Mouse (Mus musculus) retina, embryonic 14.5 days (tissue): ENCODE measurements around the gene Slc6a17.

Source experiments
- DNase-seq: peaks from one replicate; pipeline ENCODE4 v3.0.0-alpha.2; 2015; ENCODE audit warnings: low spot score

Slc6a17 gene

DNA sequence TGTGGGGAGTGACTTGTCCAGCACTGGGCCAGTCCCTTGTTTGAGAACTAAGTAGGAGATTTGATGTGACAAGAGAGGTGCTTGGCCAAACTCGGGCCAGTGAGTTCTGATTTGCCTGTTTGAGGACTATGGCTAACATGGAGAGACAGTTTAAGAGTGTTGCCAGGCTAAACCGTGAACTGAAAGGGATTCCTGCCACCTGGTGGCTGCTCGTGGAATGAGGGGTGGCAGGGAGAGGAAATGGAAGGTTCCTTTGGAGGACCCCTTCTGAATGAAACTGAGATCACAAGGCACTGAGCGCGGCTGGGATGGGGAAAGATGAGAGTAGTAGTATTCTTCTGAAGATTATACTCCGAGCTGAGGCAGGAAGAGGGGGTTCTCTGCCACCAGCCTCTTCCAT is 51.2 kb downstream of the Slc6a17 start:
- DNase-seq = peak; percentile 89

DNA sequence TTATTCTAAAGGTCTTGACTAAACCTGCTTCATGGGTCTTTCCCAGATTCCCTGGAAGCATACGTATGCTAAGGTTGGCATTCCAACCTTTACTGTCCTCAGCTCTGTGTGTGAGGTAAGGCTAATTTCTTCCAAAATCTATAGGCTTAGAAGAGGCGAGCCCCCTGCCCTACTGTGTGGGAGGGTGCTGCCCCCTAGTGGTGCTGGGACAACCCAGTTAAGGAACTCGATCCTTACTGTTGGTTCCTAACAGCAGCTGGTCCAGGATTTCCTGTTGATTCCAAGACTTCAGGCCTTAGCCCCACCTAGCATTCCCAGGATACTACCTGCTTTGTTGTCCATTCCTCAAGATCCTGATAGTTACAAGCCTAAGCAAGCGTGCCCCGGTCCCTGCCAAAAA is 55.7 kb downstream of the Slc6a17 start:
- peak; percentile 84 for DNase-seq

DNA sequence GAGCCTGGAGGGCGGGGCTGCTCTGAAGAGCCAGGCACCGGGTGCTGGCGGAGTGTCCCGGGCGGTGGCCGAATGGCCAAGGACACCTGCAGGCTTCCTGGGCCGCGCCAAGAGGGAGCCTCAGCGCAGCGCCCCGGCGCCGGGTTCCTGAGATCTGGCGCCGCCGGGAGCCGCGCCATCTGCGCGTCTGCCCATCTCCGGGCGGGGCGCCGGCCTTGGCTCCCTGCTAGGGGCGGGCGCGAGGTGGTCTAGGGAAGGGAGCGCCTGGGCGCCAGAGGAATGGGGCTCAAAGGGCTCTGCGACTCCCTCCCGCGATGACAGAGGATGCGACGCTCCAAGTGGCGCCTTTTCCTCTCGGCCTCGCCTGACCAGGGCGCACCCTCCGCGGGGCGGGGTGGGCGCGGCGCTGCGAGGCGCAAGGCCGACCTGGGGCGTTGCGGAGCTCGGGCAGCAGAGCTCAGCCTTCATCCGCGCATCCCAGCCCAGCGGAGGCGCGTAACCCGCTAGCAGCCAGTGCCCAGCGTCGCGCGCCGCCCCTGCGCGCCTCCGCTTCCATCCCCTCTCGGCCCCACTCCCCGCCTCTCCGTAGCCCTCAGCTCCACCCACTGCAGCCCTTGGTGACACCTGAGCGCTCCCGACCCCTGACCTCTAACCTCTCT is 57.9 kb downstream of the Slc6a17 start:
- peak; percentile 54 for DNase-seq

DNA sequence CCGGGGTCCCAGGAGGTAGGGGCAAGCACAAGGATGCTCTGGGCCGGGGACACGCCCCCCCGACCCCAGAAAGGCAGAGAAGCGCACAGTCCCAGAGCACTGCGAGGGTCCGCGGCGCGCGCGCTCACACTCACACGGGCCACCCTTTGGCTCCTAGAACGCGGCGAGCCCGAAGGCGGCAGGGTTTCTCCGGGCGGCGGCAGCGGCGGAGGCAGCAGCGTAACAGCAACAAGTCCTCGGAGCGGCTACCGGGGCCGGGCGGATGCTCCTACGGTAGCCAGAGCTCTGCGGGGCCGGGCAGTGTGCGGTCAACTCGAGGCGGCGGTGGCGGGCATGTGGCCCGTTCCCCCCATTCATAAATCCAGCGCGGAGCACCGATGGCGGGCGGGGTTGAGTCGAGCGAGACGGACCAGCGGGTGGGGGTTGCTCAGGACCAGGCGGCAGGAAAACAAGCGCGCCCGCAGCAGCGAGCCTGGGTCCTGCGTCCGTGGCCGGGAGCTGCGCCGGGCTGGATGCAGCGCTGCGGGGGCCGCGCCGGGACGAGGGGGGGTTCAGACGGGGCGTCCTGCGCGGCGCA is 58.5 kb downstream of the Slc6a17 start, which contains the start of gene Kcnc4:
Gene Kcnc4, minus strand, starts transcription at position 357 of the 577 bp plus-strand sequence.
- peak; percentile 42 for DNase-seq

DNA sequence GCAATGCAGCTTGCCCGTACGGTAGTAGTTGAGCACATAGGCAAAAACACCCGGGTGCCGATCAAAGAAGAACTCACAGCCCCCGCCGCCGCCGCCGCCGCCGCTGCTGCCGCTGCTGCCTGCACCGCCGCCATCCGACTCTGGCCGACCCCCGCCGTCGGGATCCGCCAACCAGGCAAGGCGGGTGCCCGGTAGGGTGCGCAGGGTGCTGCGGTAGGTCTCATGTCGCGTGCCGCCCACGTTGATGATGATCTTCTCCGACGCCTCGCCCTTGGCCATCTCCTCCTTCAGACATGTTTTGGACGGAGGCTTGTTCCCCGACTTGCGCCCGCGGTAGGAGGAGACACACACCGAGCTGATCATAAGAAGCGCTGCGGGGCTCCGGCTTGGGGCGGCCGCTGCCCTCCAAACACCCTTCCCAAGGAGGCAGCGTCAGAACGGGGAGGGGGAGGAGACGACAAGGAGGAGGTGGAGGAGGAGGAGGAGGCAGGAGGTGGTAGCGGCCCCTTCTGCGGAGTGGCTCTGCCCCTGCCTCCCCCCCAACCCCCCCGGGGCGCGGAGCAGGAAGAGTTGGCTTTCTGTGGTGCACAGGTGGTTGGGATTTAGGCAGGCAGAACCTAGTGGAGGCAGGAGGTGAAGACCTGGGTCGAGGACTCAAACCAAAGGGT is 59.2 kb downstream of the Slc6a17 start:
- peak; percentile 49 for DNase-seq

DNA sequence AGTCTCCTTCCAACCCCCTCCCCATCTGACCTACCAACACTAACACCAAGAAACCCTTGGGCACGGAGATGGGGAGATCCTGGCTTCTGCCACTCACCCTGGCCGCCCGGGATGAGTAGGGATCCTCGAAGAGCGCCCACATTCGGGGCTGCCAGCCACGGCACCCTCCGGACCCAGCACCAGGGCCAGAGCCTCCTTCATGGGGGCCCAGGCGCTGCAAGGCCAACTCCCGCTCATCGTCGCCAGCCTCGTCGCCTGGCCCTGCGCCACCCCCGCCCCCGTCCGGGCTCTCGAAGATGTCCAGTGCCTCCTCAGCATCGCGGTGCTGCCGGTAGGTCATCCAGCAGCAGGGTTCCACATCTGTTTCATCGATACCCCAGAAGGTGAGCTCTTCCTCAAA is 59.7 kb downstream of the Slc6a17 start:
- DNase-seq = no peak

DNA sequence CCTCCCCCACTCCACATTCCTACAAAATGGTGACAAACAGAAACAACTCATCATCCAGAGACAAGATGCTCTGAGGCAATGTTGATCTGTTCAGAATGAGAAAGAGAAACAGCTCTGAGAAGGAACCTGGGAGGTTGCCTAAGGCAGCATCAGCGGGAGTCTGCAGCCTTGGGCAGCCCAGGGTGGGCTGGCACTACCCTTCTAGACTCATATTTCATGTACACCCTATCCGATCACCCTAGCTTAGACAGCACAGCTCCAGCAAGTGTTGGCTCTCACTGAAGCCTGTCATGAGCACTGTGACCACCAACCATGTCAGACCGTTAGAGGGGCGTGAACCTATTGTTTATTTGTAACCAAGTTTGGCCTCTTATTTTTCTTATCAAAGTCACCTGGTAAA is 63.5 kb downstream of the Slc6a17 start:
- DNase-seq = no peak

DNA sequence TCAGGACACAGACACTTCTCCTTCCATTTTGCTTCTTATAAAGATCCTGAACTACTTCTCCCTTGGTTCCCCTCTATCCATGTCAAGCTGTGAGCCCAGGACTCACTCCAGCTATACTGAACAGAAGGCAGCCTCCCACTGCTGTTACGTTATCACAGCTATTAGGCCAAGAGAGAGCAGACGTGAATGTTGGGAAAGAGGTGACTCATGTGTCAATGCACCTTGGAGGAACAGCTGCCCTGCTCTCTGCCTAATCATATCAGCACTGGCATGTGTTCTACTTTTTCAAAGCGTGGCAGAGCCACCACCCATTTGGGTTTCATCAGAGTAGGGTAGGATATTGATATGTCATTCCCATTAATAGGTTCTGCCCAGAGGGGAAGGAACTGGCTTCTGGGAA is 71.0 kb downstream of the Slc6a17 start:
- DNase-seq = no peak

DNA sequence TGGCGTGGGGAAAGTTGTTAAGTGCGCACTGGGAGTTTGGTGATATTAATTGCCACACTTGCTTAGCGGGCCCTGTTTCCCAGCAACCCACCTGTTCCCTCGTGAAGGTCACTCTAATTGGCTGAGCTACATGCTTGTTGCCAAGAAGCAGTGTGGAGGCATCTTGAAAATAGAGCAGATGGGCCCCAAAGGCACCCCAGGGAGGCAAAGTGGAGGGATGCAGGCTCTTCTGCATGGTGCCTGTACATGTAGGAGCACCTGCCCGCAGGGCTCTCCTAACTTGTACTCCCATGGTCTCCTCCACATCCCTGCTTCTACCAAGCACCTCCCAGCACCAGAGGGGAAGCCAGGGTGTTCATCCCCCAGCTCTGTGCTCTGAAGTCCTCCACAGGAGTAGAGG is 74.0 kb downstream of the Slc6a17 start:
- DNase-seq = no peak

DNA sequence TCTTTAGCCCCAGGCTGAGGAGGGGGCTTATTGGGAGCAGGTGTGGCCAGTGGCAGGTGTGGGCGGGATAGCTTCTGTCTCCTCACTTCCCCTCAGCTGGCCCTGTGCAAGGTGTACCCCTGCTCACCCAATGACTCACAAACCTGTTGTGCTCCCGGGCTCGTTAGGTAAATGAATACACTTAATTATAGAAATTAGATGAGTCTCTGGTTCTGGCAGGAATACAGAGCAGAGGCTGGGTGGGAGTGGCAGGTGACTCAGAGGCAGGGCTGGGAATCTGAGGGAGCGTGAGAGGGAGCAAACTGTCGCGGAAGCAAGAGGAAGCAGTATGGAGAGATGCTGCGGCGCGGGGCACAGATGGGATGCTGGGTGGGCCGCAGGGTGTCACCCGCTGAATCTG is 75.6 kb downstream of the Slc6a17 start:
- no peak for DNase-seq

DNA sequence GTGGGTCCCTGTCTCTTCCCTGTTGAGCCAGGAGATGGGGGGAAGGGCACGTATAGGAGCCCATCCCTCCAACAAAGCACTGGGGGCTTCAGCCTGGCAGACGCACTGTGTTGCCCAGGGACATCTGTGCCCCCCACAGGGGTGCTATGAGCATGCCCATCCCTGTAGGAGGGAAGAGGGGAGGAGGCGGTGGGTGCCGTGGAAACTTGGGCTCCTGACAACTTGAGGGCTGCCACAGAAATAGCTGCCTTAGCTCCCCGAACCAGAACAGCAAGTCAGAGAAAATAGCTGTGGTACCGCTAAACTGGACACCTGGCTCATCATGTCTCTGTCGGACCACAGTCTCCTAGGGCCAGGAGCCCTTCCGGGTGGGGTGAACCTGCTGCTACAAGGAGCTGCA is 76.5 kb downstream of the Slc6a17 start:
- DNase-seq = no peak

DNA sequence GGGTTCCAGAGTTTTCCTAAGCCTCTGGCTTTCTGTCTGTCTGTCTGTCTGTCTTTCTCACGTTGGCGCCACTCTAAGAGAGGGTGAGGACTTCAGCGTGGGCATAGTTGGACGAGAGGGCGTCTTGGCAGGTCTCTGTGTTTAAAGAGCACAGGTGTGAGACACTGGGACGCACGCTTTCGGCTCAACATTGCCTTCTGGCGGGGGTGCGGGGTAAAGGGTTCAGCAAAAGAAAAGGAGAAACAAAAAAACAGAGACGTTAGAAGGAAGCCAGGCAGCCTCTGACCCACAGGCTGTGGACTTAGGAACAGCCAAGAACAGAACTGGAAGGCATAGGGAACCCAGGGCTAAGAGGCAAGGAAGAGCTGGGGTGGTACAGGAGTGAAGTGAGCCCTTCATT is 78.5 kb downstream of the Slc6a17 start:
- no peak for DNase-seq

DNA sequence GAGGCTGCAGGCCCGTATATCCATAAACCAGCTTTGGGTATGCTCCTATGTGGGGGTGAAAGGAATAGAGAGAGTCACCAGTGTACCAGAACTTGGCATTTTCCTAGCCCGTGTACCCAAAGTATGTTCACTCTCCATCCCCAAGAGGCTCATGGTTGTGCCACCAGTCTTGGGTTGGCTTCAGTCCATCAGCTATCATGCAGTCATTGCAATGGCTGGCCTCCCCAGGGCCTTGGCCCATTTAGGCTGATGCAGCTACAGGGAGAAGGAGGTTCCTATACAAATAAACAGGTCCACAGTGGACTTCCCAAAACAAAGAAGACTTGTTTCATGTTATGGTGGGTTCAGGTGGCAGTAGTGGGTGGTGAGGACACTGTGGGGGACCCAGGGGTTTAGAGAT is 80.2 kb downstream of the Slc6a17 start:
- DNase-seq = no peak

DNA sequence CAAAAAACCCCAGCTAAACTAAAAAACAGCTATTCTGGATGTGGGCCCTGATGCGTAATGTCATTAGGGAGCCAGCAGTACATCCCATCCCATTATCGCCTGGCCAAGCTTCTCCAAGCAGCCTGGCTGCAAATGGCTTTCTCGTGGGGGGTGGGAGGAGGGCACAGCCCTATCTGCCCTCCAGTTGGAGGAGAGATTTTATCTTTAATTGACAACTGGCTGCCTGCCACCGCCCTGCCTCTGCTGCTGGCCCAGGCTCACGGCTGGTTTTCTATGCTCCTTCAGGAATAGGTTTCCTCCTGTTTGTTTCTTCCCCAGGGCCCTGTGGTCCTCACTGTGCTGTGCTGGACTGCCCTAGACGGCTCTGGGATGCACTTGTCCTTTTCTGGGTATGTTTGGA is 81.4 kb downstream of the Slc6a17 start:
- no peak for DNase-seq

DNA sequence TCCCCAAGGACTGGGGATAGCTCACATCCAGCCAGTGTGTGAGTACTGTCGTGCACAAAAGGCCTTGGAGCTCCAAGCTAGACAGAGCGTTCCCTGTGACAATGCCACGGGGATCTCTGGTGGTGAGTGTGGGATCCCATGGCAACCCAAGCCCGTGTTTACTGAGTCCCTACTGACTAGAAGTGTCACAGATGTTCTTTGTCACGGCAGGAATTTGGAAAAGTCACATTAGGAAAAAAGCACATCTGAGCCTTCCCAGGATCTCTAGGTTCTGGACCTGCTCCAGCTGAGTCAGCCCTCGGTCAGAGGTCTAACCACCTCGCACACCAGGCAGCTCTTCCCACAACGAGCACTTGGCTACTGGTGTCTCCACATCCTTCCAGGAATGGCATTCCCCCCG is 84.2 kb downstream of the Slc6a17 start:
- no peak for DNase-seq

DNA sequence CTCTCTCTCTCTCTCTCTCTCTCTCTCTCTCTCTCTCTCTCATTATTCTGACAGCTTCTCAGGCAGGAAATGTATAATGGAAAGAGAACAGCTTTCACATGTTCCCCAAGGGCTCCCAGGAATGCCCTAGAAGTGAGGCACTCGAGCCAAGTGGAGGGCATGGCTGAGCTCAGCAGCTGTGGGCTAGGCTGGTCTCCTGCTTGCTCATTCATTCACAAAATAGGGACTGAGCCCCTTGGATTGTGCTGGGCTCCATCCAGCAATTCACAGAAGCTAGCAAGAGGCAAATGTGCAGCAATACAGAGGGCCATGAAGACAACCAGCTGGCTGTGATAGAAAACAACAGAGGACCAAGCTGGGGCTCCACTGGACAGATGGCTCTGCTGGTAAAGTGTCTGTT is 86.5 kb downstream of the Slc6a17 start:
- peak; percentile 31 for DNase-seq

DNA sequence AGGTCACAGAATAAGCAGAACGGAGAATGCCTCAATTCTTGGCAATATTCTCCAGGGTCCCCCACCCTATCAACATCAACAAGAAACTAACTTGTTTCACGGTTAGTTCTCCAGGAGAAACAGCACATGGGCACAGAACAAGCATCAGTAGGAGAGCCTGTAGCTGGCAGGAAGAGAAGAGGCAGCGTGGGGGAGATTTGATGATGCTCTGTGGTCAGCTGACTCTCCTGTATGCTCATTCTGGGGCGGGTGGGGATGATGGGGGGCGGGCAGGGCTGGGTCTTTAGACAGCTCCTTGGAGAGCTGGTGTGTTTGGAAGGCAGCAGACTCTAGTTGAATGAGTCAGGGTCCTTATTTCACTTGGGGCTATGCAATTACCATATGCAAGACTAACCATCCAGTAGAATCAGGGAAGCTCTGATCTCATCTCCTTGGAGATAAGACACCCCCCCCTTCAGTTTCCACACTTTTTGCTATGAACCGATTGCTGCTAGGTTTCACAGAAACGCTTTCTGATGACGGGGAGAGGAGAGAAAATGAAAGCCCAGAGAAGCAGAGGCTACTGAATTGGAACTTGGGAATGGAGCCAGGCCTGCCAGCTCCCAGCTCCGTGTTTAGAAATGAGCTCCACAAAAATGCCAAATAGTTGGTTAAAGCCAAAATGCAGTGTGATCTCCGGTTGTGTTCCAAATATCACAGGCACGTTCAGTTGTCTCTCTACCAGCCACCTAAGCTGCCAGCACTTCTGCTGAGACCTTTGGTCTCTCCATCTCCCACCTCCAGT is 93.4 kb downstream of the Slc6a17 start:
- DNase-seq = no peak

DNA sequence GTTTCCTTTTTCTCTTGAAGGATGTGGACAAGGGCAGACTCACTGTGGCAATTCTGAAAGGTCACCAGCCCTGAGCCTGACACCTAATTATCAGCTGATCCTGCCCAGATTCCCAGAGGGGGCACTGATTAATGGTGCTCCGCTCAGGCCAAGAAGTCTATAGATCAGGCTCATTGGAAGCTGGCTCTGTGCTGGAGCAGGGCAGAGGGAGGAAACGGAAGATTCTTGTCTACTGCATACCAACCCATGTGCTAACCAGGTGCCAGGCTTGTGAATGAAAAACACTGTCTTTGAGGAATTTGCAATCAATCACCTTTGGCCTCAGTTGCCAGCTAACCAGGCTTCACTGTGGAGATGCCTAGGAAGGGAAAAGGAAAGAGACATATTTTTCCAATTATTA is 97.7 kb downstream of the Slc6a17 start:
- no peak for DNase-seq
